Mouse (Mus musculus): ENCODE measurements around the gene Gm21885. TPM values are rescaled to one million over a fixed set of nuclear protein-coding genes. Genes with fewer than 3 reads are reported as not detected.

Gm21885 gene
- polyA plus RNA-seq, 2 experiments: not detected

DNA sequence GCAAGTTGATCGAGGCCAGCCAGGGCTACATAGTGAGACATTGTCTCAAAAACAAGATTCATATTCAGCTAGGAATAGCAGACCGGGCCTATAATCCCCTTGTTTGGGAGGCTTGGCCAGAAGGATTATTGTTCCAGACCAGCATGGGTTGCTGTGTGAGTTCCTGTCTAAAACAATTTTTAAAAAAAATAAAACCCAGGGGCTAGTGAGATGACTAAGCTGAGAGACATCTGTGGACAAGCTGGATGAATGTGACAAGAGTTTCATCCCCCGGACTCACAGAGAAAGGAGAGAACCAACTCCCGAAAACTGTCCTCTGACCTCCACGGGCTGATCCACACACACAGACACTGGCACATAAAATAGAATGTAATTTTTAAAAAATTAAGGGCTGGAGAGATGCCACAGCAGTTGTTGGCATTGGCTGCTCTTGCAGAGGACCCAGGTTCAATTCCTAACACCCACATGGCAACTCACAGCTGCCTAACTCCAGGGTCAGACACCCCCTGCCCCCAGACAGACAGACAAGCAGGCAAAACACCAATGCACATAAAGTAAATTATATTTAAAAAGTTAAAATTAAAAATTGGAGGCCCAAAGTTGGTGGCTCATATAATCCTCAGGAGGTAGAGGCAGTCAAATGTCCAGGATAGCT is 41.7 kb downstream of the Gm21885 start:
- Histone ChIP-seq H3K36me3 (replicated peaks; ENCODE audit: control insufficient read depth, insufficient read depth, low read depth) (peaks cover 6% of the 10 kb centered on the region), H3K9ac (replicated peaks) (no peak overlapping the region), H3K27ac (no peak overlapping the region; the same call in 1 of the 2 replicates), H3K9me3 (ENCODE audit: control insufficient read depth, low read length) (no peaks in the 10 kb centered on the region), H3K4me2 (ENCODE audit: low read depth) (no peak overlapping the region; the same call in 1 of the 2 replicates), H3K4me1 (replicated peaks; ENCODE audit: control insufficient read depth in 2 of 2, insufficient read depth in 2 of 2, low read length in 1 of 2) (peaks cover 24 to 30% of the 10 kb centered on the region in 2 experiments), H3K4me3 (ENCODE audit: insufficient read depth in 1 of 2, low read depth in 2 of 2, low read length in 2 of 2) (no peak overlapping the region), H3K27me3 (ENCODE audit: control insufficient read depth, insufficient read depth, low read length) (no peaks in the 10 kb centered on the region)
- DNase-seq (ENCODE audit: low read depth in 3 of 3, low spot score in 3 of 3): no peak
- 80% methylated on average over 5 of the region's 5 CpGs for WGBS (ENCODE audit: insufficient replicate concordance)
- no peak for ATAC-seq (ENCODE audit: insufficient read depth)
- TF ChIP-seq CTCF (IDR thresholded peaks at IDR 0.05; ENCODE audit: low read depth) (no peak), EP300 (IDR thresholded peaks at IDR 0.05; ENCODE audit: low read depth) (no peak)

DNA sequence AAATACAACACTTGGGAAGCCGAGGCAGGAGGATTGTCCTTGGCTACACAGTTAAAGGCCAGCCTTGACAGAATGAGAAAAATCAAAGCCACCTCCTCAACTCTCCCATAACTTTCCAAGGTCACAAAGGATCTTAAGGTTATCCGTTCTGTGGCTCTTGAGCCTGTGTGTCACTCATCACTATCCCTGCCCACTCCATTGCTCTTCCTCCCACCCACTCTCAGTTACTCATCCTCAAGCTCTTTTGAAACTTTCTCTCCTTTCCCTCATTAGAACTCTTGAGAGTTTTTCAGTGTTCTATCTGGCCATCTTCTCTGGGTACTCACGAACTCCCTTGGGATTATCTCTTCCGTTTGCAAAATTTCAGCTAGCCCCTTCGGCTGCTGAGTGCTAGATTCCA is 42.9 kb downstream of the Gm21885 start:
- Histone ChIP-seq H3K36me3 (replicated peaks; ENCODE audit: control insufficient read depth, insufficient read depth, low read depth) (no peaks in the 10 kb centered on the region), H3K9me3 (ENCODE audit: control insufficient read depth, low read length) (no peaks in the 10 kb centered on the region), H3K4me3 (ENCODE audit: insufficient read depth in 1 of 2, low read depth in 2 of 2, low read length in 2 of 2) (no peak overlapping the region), H3K4me2 (ENCODE audit: low read depth) (no peak overlapping the region), H3K9ac (replicated peaks) (no peak overlapping the region), H3K27me3 (ENCODE audit: control insufficient read depth, insufficient read depth, low read length) (no peaks in the 10 kb centered on the region), H3K27ac (no peak overlapping the region), H3K4me1 (replicated peaks; ENCODE audit: control insufficient read depth in 2 of 2, insufficient read depth in 2 of 2, low read length in 1 of 2) (peaks cover 22 to 24% of the 10 kb centered on the region in 2 experiments)
- TF ChIP-seq EP300 (IDR thresholded peaks at IDR 0.05; ENCODE audit: low read depth) (no peak), CTCF (IDR thresholded peaks at IDR 0.05; ENCODE audit: low read depth) (no peak)
- WGBS (ENCODE audit: insufficient replicate concordance): 78% methylated on average over 5 of the region's 5 CpGs
- DNase-seq (ENCODE audit: low read depth in 3 of 3, low spot score in 3 of 3) (no peak), ATAC-seq (ENCODE audit: insufficient read depth) (no peak)

DNA sequence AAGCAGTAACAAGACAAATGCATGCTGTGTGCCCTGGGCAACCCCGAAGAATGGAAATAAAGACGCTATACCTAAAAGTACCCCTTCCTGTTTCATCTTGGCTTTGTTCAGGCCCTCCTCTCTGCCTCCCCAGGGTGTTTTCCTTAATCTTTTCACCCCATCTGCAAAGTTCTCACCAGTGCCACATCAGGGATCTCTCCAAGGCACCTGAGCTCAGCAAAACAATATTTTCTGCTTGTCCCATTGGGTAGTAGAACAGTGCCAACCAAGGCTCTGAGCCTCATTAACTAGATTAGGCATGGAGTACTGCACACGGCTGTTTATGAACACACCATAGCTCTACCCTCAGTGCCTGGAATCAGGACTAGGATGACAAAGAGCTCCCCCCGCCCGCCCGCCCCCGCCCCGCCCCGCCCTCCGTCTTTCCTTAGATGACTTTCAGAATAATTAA is 45.3 kb downstream of the Gm21885 start:
- ATAC-seq (ENCODE audit: insufficient read depth): no peak
- H3K27ac ChIP-seq: no peak overlapping the region
- WGBS (ENCODE audit: insufficient replicate concordance): 23% methylated on average over 10 of the region's 10 CpGs

GRCm38 (mm10) chr11:94327693-94328643 is 46.3 kb downstream of the Gm21885 start, which contains the start of gene Ankrd40:
Gene Ankrd40 (plus strand): TSS chr11:94328001.
- peak; percentile 38; the same call in 1 of the 2 replicates for TF ChIP-seq EP300 (IDR thresholded peaks at IDR 0.05; ENCODE audit: low read depth)
- no peak for TF ChIP-seq CTCF (IDR thresholded peaks at IDR 0.05; ENCODE audit: low read depth)
- ATAC-seq (ENCODE audit: insufficient read depth): peak; percentile 87
- Histone ChIP-seq H3K4me2 (ENCODE audit: low read depth) (peak within 1 kb of the TSS; percentile 86), H3K4me3 (ENCODE audit: insufficient read depth in 1 of 2, low read depth in 2 of 2, low read length in 2 of 2) (peak within 1 kb of the TSS; percentile 66 to 75), H3K27me3 (ENCODE audit: control insufficient read depth, insufficient read depth, low read length) (no peaks in the 10 kb centered on the region), H3K4me1 (replicated peaks; ENCODE audit: control insufficient read depth in 2 of 2, insufficient read depth in 2 of 2, low read length in 1 of 2) (peaks cover 21 to 25% of the 10 kb centered on the region in 2 experiments), H3K9ac (replicated peaks) (peak within 1 kb of the TSS; percentile 78), H3K36me3 (replicated peaks; ENCODE audit: control insufficient read depth, insufficient read depth, low read depth) (no peaks in the 10 kb centered on the region), H3K27ac (peak within 1 kb of the TSS; percentile 52), H3K9me3 (ENCODE audit: control insufficient read depth, low read length) (no peaks in the 10 kb centered on the region)
- WGBS (ENCODE audit: insufficient replicate concordance): under 1% methylated on average over 77 of the region's 78 CpGs
- peak; percentile 60 to 71 (median 65) for DNase-seq (ENCODE audit: low read depth in 3 of 3, low spot score in 3 of 3)

More for the DNA sequence above, 45.3 kb downstream of the Gm21885 start:
- H3K36me3 ChIP-seq (replicated peaks; ENCODE audit: control insufficient read depth, insufficient read depth, low read depth): no peaks in the 10 kb centered on the region
- H3K4me1 ChIP-seq (replicated peaks; ENCODE audit: control insufficient read depth in 2 of 2, insufficient read depth in 2 of 2, low read length in 1 of 2): peaks cover 22 to 23% of the 10 kb centered on the region in 2 experiments
- H3K9ac ChIP-seq (replicated peaks): no peak overlapping the region
- H3K4me2 ChIP-seq (ENCODE audit: low read depth): peak overlapping the region; percentile 86
- no peak overlapping the region; a peak in 1 of 4 replicates for H3K4me3 ChIP-seq (ENCODE audit: insufficient read depth in 1 of 2, low read depth in 2 of 2, low read length in 2 of 2)
- TF ChIP-seq EP300 (IDR thresholded peaks at IDR 0.05; ENCODE audit: low read depth) (no peak), CTCF (IDR thresholded peaks at IDR 0.05; ENCODE audit: low read depth) (no peak)
- H3K27me3 ChIP-seq (ENCODE audit: control insufficient read depth, insufficient read depth, low read length): no peaks in the 10 kb centered on the region
- no peaks in the 10 kb centered on the region for H3K9me3 ChIP-seq (ENCODE audit: control insufficient read depth, low read length)
- no peak for DNase-seq (ENCODE audit: low read depth in 3 of 3, low spot score in 3 of 3)
